Mouse (Mus musculus): ENCODE data around the gene Ugt2b34.
"Not testable (repeated sequence)": the region's sequence is repeated elsewhere in the genome, so short reads cannot be mapped to it uniquely, and the experiment has no call there.

The Ugt2b34 gene

GRCm38 (mm10) chr5:86906758-86907157 lies at the start of gene Ugt2b34:
Ugt2b34 (minus strand) TSS chr5:86906937.
- no peak for DNase-seq (ENCODE audit: low spot score in 2 of 2)

GRCm38 (mm10) chr5:86942111-86942510 lies 35.4 kb upstream of the Ugt2b34 start:
- DNase-seq (ENCODE audit: low spot score in 2 of 2): no peak

GRCm38 (mm10) chr5:86926426-86926825 lies 19.7 kb upstream of the Ugt2b34 start, which contains the start of gene Ugt2b1:
Ugt2b1 (minus strand) TSS chr5:86926530.
- DNase-seq (ENCODE audit: low spot score in 2 of 2): no peak

- no peak for DNase-seq (ENCODE audit: low spot score in 2 of 2)
Measured at GRCm38 (mm10) chr5:86920661-86921233, 14.0 kb upstream of the Ugt2b34 start.

GRCm38 (mm10) chr5:86911357-86912099 lies 4.8 kb upstream of the Ugt2b34 start:
- DNase-seq (ENCODE audit: low spot score in 2 of 2): no peak

- DNase-seq (ENCODE audit: low spot score in 2 of 2): no peak
Measured at GRCm38 (mm10) chr5:86910770-86911169, 4.0 kb upstream of the Ugt2b34 start.

GRCm38 (mm10) chr5:86889933-86890332 lies 16.8 kb downstream of the Ugt2b34 start:
- no peak for DNase-seq (ENCODE audit: low spot score in 2 of 2)

- no peak for DNase-seq (ENCODE audit: low spot score in 2 of 2)
Measured at GRCm38 (mm10) chr5:86888420-86888819, 18.3 kb downstream of the Ugt2b34 start.

GRCm38 (mm10) chr5:86887081-86887480 lies 19.7 kb downstream of the Ugt2b34 start:
- DNase-seq (ENCODE audit: low spot score in 2 of 2): no peak

- no peak for DNase-seq (ENCODE audit: low spot score in 2 of 2)
Measured at GRCm38 (mm10) chr5:86886620-86887019, 20.1 kb downstream of the Ugt2b34 start.

- DNase-seq (ENCODE audit: low spot score in 2 of 2): no peak
Measured at GRCm38 (mm10) chr5:86871877-86872276, 34.9 kb downstream of the Ugt2b34 start.

GRCm38 (mm10) chr5:86858336-86858735 lies 48.4 kb downstream of the Ugt2b34 start:
- no peak for DNase-seq (ENCODE audit: low spot score in 2 of 2)

- DNase-seq (ENCODE audit: low spot score in 2 of 2): no peak
Measured at GRCm38 (mm10) chr5:86857682-86858081, 49.1 kb downstream of the Ugt2b34 start.

GRCm38 (mm10) chr5:86856505-86856904 lies 50.2 kb downstream of the Ugt2b34 start:
- DNase-seq (ENCODE audit: low spot score in 2 of 2): not testable (repeated sequence)

- no peak for DNase-seq (ENCODE audit: low spot score in 2 of 2)
Measured at GRCm38 (mm10) chr5:86851658-86852057, 55.1 kb downstream of the Ugt2b34 start.

GRCm38 (mm10) chr5:86850104-86850503 lies 56.6 kb downstream of the Ugt2b34 start:
- no peak for DNase-seq (ENCODE audit: low spot score in 2 of 2)

GRCm38 (mm10) chr5:86841261-86841660 lies 65.5 kb downstream of the Ugt2b34 start:
- not testable (repeated sequence) for DNase-seq (ENCODE audit: low spot score in 2 of 2)

GRCm38 (mm10) chr5:86840207-86840606 lies 66.5 kb downstream of the Ugt2b34 start:
- DNase-seq (ENCODE audit: low spot score in 2 of 2): no peak
